Mouse (Mus musculus) G1E (cell line): ENCODE results near the gene Rhbdd1. TPM values are rescaled to one million over a fixed set of nuclear protein-coding genes. Genes with fewer than 3 reads are reported as not detected.

ENCODE experiments used
- ATAC-seq: 2 replicates; pipeline ENCODE4 v1.8.0; 2016; ENCODE audit warnings: mild to moderate bottlenecking; ENCODE audit not compliant: insufficient number of reproducible peaks, poor library complexity, low FRiP score, severe bottlenecking; ENCODE audit errors: extremely low read depth
- DNase-seq: peaks from one replicate; pipeline ENCODE4 v3.0.0; 2012; ENCODE audit warnings: low spot score
- H3K27me3 ChIP-seq: 2 replicates; pipeline ENCODE4 v1.6.1; 2012; ENCODE audit warnings: mild to moderate bottlenecking, low read length, inconsistent platforms; ENCODE audit not compliant: insufficient read depth
- H3K36me3 ChIP-seq: replicated peaks from 2 replicates; pipeline ENCODE3; 2012; ENCODE audit warnings: mild to moderate bottlenecking, inconsistent platforms
- H3K4me1 ChIP-seq: 2 replicates; pipeline ENCODE4 v1.6.1; 2012; ENCODE audit warnings: low read depth, low read length, inconsistent platforms, mixed read lengths; ENCODE audit not compliant: insufficient read depth
- H3K4me3 ChIP-seq: 2 replicates; pipeline ENCODE4 v1.5.1; 2012; ENCODE audit warnings: low read depth, mild to moderate bottlenecking, inconsistent platforms, low read length, moderate library complexity, mixed read lengths
- H3K9me3 ChIP-seq: replicated peaks from 2 replicates; pipeline ENCODE4 v1.6.1; 2012; ENCODE audit warnings: inconsistent platforms
- CTCF ChIP-seq: IDR thresholded peaks from 2 replicates; pipeline ENCODE4 v1.5.1; 2012; ENCODE audit warnings: low read depth, low read length, inconsistent platforms, mixed read lengths
- GATA1 ChIP-seq: IDR thresholded peaks from 2 replicates; pipeline ENCODE4 v1.6.1; 2012; ENCODE audit warnings: borderline replicate concordance, low read length, inconsistent platforms, mixed read lengths
- GATA2 ChIP-seq: IDR thresholded peaks from 2 replicates; pipeline ENCODE4 v1.6.1; 2012; ENCODE audit warnings: low read depth, low read length, inconsistent platforms, borderline replicate concordance
- POLR2AphosphoS5 ChIP-seq: IDR thresholded peaks from 2 replicates; pipeline ENCODE4 v1.6.1; 2012; ENCODE audit warnings: low read depth, low read length, inconsistent platforms; ENCODE audit not compliant: insufficient replicate concordance
- TAL1 ChIP-seq: conservative IDR thresholded peaks from 2 replicates; pipeline ENCODE4 v1.6.1; 2012; ENCODE audit warnings: low read depth, low read length, inconsistent platforms, mixed read lengths
- polyA plus RNA-seq: library from polyadenylated mRNA; stranded (reverse); fragments of >175 nt; gene quantifications from 2 replicates; pipeline ENCODE4 v1.2.3, GENCODE M21; 2012
- total RNA-seq, 2 experiments: library from RNA; stranded (forward) in 1 of 2; stranded (reverse) in 1 of 2; fragments of 200-1000 nt in 1 of 2; fragments of >200 nt in 1 of 2; fragmentation: Nextera tagmentation in 1 of 2; gene quantifications; 2 replicates each; pipeline ENCODE4 v1.2.3; 2014 to 2017

Gene Rhbdd1
- total and polyA plus RNA-seq, 3 experiments, result 2.8 to 60.2 (median 41.8) TPM

DNA sequence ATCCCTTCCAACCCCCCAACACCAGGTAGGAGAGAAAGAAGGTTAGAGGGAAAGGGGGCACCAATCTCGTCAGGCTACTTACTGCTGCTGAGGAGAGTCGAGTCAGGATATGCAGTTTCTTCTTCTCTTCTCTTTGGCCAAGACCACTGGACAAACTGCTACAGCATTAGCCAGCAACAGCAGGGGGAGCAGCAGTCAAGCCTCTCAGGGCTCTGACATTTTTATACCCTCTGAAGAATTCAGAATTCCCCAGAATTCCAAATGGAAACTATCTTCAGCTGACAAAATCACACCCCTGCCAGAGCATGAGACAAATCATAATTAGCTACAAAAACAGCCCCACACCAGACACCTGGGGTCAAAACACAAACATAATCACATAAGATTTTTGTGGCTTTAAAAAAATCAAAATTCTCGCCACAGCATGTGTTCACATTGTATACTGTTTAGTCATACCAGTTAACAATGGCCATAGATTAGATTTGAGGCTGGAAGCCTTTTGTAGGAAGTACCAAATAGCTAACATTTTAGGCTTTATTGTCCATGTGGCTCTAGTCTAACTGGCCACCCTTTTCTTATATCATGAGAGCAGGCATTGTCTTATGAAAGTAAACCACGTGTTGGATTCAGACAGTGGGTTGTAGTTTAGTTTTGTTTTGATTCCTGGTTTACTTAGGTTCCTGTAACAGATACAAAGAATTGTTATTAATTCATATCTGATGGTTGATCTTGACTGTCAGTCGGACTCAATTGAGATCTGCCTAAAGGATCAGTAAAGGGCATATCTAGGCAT is 55.6 kb downstream of the Rhbdd1 start:
- H3K27me3 ChIP-seq, result no peaks in the 10 kb centered on the region
- TF ChIP-seq POLR2AphosphoS5, result no peak
- no peak for TF ChIP-seq CTCF
- TF ChIP-seq GATA2, result no peak
- TF ChIP-seq GATA1, result no peak
- no peak for TF ChIP-seq TAL1
- H3K4me1 ChIP-seq, result peaks cover 16% of the 10 kb centered on the region
- H3K4me3 ChIP-seq, result no peak overlapping the region
- no peak for ATAC-seq
- H3K36me3 ChIP-seq, result peaks cover 77% of the 10 kb centered on the region
- DNase-seq, result no peak
- no peaks in the 10 kb centered on the region for H3K9me3 ChIP-seq

DNA sequence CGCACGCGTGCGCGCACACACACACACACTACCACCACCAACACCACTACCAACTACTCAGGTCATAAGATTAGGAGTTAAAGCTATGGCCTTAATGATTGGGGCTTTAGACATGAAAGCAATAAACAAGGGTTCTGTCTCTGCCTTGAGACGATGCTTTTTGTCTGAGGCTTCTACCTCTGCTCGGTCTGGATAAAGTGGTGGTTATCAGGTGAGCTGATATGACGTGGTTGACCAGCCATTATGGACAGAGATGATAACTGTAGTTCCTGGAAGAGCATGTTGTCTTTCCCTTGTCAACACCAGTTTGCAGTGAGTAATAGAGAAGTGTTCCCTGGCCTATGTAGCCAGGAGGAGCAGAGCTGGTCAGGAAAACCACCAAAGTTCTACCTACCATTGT is 57.7 kb downstream of the Rhbdd1 start:
- DNase-seq, result no peak
- H3K36me3 ChIP-seq, result peaks cover 81% of the 10 kb centered on the region
- no peaks in the 10 kb centered on the region for H3K9me3 ChIP-seq
- no peaks in the 10 kb centered on the region for H3K27me3 ChIP-seq
- peaks cover 16% of the 10 kb centered on the region for H3K4me1 ChIP-seq
- TF ChIP-seq POLR2AphosphoS5 (no peak), GATA2 (no peak), TAL1 (no peak; the same call in 1 of the 2 replicates), GATA1 (no peak), CTCF (no peak)
- ATAC-seq, result no peak
- H3K4me3 ChIP-seq, result no peak overlapping the region

GRCm38 (mm10) chr1:82374831-82375358 is 58.6 kb downstream of the Rhbdd1 start:
- ATAC-seq (no peak), DNase-seq (no peak)
- H3K4me3 ChIP-seq, result no peak overlapping the region
- H3K27me3 ChIP-seq, result no peaks in the 10 kb centered on the region
- TF ChIP-seq CTCF, result no peak
- TF ChIP-seq TAL1, result no peak
- TF ChIP-seq POLR2AphosphoS5, result no peak
- no peak for TF ChIP-seq GATA2
- no peak for TF ChIP-seq GATA1
- no peaks in the 10 kb centered on the region for H3K9me3 ChIP-seq
- H3K36me3 ChIP-seq, result peaks cover 84% of the 10 kb centered on the region
- H3K4me1 ChIP-seq, result peaks cover 16% of the 10 kb centered on the region

DNA sequence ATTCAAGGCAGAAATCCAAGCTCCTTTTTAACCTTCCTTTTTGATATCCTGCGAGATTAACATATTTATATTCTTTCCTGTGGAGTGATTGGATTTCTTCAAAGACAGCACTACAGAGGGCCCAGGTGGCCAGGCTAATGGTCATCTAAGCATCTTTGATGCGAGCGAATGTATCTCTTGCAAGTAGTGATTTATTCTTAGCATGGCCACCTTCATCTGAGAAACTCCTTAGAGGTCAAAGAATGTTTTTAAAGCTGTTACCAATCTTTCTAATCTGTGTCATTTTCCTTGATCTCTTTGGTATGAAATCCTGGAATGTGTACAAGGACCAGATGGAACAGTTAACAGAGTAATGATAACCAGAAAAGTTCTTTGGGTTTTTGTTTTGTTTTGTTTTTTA is 59.2 kb downstream of the Rhbdd1 start:
- TF ChIP-seq GATA1 (no peak), GATA2 (no peak), POLR2AphosphoS5 (no peak), TAL1 (no peak), CTCF (no peak)
- Histone ChIP-seq H3K36me3 (peaks cover 84% of the 10 kb centered on the region), H3K27me3 (no peaks in the 10 kb centered on the region), H3K9me3 (no peaks in the 10 kb centered on the region), H3K4me1 (peaks cover 16% of the 10 kb centered on the region), H3K4me3 (no peak overlapping the region)
- ATAC-seq (no peak), DNase-seq (no peak)

- peak; percentile 3; the same call in 1 of the 2 replicates for TF ChIP-seq CTCF
- TF ChIP-seq GATA2, result no peak
- peaks cover 79% of the 10 kb centered on the region for H3K36me3 ChIP-seq
- ATAC-seq (peak; percentile 35; the same call in 1 of the 2 replicates), DNase-seq (no peak)
- no peaks in the 10 kb centered on the region for H3K9me3 ChIP-seq
- no peaks in the 10 kb centered on the region for H3K4me1 ChIP-seq
- H3K4me3 ChIP-seq, result no peak overlapping the region
- no peaks in the 10 kb centered on the region for H3K27me3 ChIP-seq
Measured at GRCm38 (mm10) chr1:82381946-82382345, 65.7 kb downstream of the Rhbdd1 start.

DNA sequence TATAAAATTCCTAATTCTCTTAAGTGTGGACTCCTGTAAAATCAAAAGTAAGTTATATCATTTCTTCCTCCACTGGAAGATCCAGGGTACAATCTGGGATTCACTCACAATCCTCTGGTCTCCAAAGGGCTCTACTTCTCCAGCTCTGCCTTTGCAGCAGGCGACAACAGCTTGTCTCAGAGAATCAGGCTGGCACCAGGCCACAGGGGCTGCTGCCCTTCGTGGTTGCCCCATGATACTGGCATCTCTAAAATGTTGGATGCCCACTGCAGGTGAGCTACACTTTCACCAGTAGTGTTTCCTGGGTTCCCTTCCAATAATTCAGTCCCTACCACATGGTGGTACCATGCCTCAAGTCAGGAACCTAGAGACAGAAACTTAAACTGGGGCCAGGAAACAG is 67.9 kb downstream of the Rhbdd1 start:
- no peak for ATAC-seq

More for the DNA sequence above, 67.9 kb downstream of the Rhbdd1 start:
- TF ChIP-seq POLR2AphosphoS5 (no peak), TAL1 (no peak), GATA2 (no peak), GATA1 (no peak), CTCF (no peak)
- Histone ChIP-seq H3K4me1 (no peaks in the 10 kb centered on the region), H3K27me3 (no peaks in the 10 kb centered on the region), H3K36me3 (peaks cover 70% of the 10 kb centered on the region), H3K4me3 (no peak overlapping the region), H3K9me3 (no peaks in the 10 kb centered on the region)
- DNase-seq, result no peak
